Comparison of ENCODE assay signal across 9 mouse cellular contexts in the genomic region with DNA sequence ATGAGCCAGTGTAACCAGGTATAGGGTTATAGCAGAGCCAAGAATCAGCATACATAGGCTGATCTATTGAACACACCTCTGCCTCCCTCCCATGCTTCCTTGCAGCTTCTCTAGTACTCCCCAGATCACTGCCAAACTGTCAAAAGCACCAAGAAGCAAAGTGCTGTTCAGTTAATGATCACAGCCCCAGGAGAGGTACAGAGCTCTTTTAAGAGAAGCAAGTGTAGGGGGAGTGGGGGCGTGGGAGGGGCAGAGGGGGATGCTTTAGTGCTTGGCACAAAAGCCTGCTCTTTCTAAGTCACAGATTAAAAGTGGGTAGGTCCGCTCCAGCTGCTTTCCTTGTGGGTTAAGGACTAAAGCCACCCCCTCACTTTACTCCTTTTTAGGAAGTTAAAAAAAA.
DNase-seq lines count a peak whose midpoint lies in the region; ATAC-seq lines count a peak whose summit lies in the region.
"Had no signal": no experiment of that assay in that cellular context is flagged by ENCODE, and none has a peak within 500 bp of the region (broad histone marks: within the 10 kb centered on the region; RNA-seq: fewer than 3 reads in every experiment).

No protein-coding gene starts in this region.

- intact Hi-C loops in left cerebral cortex, postnatal 4 days (cut with DNase I), result no loop called here
- intact Hi-C loops in left cerebral cortex, postnatal 36 days (cut with DNase I), result no loop called here

- peak; percentile 71 for ATAC-seq in frontal cortex, adult (ENCODE audit: low TSS enrichment)

- DNase-seq in frontal cortex, postnatal 10 days (ENCODE audit: low spot score in 2 of 2), result no peak
- DNase-seq in left cerebral cortex, adult 18-20 months (ENCODE audit: low spot score in 2 of 2), result peak; percentile 40 to 55
- no peak for DNase-seq in left cerebral cortex, postnatal 4 days
- DNase-seq in left cerebral cortex, postnatal 36 days (ENCODE audit: low spot score in 2 of 2), result peak; percentile 46 to 49
- peak; percentile 33 for DNase-seq in right cerebral cortex, postnatal 25 days
- DNase-seq in thymus, postnatal 36 days, result no peak
- no peak for DNase-seq in urinary bladder, adult 18-20 months (ENCODE audit: low spot score in 2 of 2)
- DNase-seq: cerebellum, postnatal 10 days had no signal

Comparison
In these comparisons a context has a peak if more than half of its experiments do, and no peak if none do; other contexts are left out.
1. DNase-seq: peak in left cerebral cortex, adult 18-20 months (2 of 2), left cerebral cortex, postnatal 36 days (2 of 2) and right cerebral cortex, postnatal 25 days (single experiment); none in frontal cortex, postnatal 10 days (0 of 2), left cerebral cortex, postnatal 4 days (single experiment), thymus, postnatal 36 days (0 of 2) and urinary bladder, adult 18-20 months (0 of 2).